Mouse (Mus musculus) myocyte (in vitro differentiated cells): ENCODE results near the gene Usp27x.

Experiments
- CEBPB ChIP-seq: IDR thresholded peaks from 2 replicates; pipeline ENCODE4 v1.6.1; 2011; ENCODE audit warnings: mild to moderate bottlenecking, moderate library complexity; ENCODE audit not compliant: poor library complexity, insufficient read depth, severe bottlenecking
- E2F4 ChIP-seq: IDR thresholded peaks from one replicate; pipeline ENCODE4 v1.6.1; 2011; ENCODE audit warnings: mild to moderate bottlenecking, control low read depth, moderate library complexity; ENCODE audit not compliant: insufficient read depth
- MAX ChIP-seq: IDR thresholded peaks from one replicate; pipeline ENCODE4 v1.6.1; 2011; ENCODE audit warnings: low read depth, mild to moderate bottlenecking, control low read depth
- MYOD1 ChIP-seq, 3 experiments: IDR thresholded peaks; one replicate each; pipeline ENCODE4 v1.6.1; 2011; ENCODE audit warnings: control low read depth in 2 of 3, low read depth in 2 of 3, mild to moderate bottlenecking in 2 of 3, moderate library complexity in 1 of 3; ENCODE audit not compliant: insufficient read length in 2 of 3, control insufficient read depth in 1 of 3
- MYOG ChIP-seq, 3 experiments: IDR thresholded peaks; one replicate each; pipeline ENCODE4 v1.6.1; 2011; ENCODE audit warnings: control low read depth in 2 of 3, low read depth in 2 of 3, mild to moderate bottlenecking in 2 of 3; ENCODE audit not compliant: insufficient read length in 2 of 3, control insufficient read depth in 1 of 3, insufficient read depth in 1 of 3
- POLR2A ChIP-seq: IDR thresholded peaks from one replicate; pipeline ENCODE4 v1.6.1; 2011; ENCODE audit warnings: low read depth, mild to moderate bottlenecking, control low read depth, moderate library complexity; ENCODE audit not compliant: insufficient read length
- POLR2AphosphoS2 ChIP-seq: IDR thresholded peaks from one replicate; pipeline ENCODE4 v1.6.1; 2011; ENCODE audit warnings: low read depth, control low read depth; ENCODE audit not compliant: insufficient read length
- REST ChIP-seq: IDR thresholded peaks from one replicate; pipeline ENCODE4 v1.6.1; 2011; ENCODE audit warnings: mild to moderate bottlenecking, control low read depth, moderate library complexity; ENCODE audit not compliant: insufficient read depth, insufficient read length
- TCF12 ChIP-seq: IDR thresholded peaks from one replicate; pipeline ENCODE4 v1.6.1; 2011; ENCODE audit warnings: mild to moderate bottlenecking, control low read depth; ENCODE audit not compliant: poor library complexity, insufficient read depth, severe bottlenecking
- TCF3 ChIP-seq: IDR thresholded peaks from one replicate; pipeline ENCODE4 v1.6.1; 2011; ENCODE audit warnings: low read depth, control low read depth; ENCODE audit not compliant: insufficient read length
- USF1 ChIP-seq: IDR thresholded peaks from one replicate; pipeline ENCODE4 v1.6.1; 2011; ENCODE audit warnings: low read depth, mild to moderate bottlenecking, control low read depth, moderate library complexity

DNA sequence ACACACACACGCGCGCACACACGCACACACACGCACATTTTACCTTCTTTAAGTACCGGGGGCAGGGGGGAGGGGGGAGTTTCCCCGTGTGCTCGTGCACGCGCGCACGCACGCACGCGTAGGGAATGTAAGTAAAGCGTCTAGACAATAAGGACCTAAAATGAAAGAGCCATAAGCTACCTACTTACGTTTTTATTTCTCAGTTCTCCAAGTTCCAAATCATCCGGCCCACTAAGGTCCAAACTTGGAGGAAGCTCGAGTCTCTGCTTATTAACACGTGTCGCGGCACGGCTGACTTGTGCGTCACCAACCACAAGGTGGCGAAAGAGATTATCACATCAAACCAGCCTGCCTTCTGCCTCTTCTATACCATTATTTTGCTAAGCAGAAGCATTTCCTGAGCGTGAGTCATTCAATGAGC, 47.1 kb upstream of the Usp27x start:
- no peak for TF ChIP-seq MYOG (IDR thresholded peaks at IDR 0.05; ENCODE audit: control insufficient read depth in 1 of 3, insufficient read depth in 1 of 3, insufficient read length in 2 of 3, low read depth in 2 of 3)
- no peak for TF ChIP-seq POLR2A
- no peak for TF ChIP-seq E2F4
- TF ChIP-seq CEBPB: no peak
- TF ChIP-seq REST: no peak
- no peak for TF ChIP-seq POLR2AphosphoS2
- no peak for TF ChIP-seq MAX
- TF ChIP-seq TCF12: no peak
- no peak for TF ChIP-seq USF1
- TF ChIP-seq MYOD1 (IDR thresholded peaks at IDR 0.05; ENCODE audit: control insufficient read depth in 1 of 3, insufficient read length in 2 of 3, low read depth in 2 of 3): no peak
- TF ChIP-seq TCF3: no peak
